Mouse (Mus musculus) ovary, postnatal 36 days (tissue): ENCODE results near the gene Olfr1131.
"Not testable (repeated sequence)": the region's sequence is repeated elsewhere in the genome, so short reads cannot be mapped to it uniquely, and the experiment has no call there.

ENCODE experiments used
- DNase-seq: peaks from one replicate; pipeline ENCODE4 v3.0.0; 2022; ENCODE audit warnings: low spot score, mixed read lengths

Olfr1131 gene

GRCm38 (mm10) chr2:87626804-87627203 lies at the start of gene Olfr1131:
Gene Olfr1131 (plus strand): TSS chr2:87627104.
- DNase-seq = no peak

- DNase-seq = not testable (repeated sequence)
These were observed 21.0 kb upstream of the Olfr1131 start, which contains the start of gene Olfr1130 for GRCm38 (mm10) chr2:87605912-87606311. Gene Olfr1130 (plus strand): TSS chr2:87606212.

GRCm38 (mm10) chr2:87637435-87637834 lies 10.5 kb downstream of the Olfr1131 start, which contains the start of gene Olfr1132:
Gene Olfr1132 (minus strand): TSS chr2:87637535.
- no peak for DNase-seq

- DNase-seq = no peak
These were observed 15.5 kb downstream of the Olfr1131 start for GRCm38 (mm10) chr2:87642441-87642840.

- DNase-seq = no peak
These were observed 20.4 kb downstream of the Olfr1131 start, which contains the start of gene Olfr1133 for GRCm38 (mm10) chr2:87647274-87647673. Gene Olfr1133 (minus strand): TSS chr2:87647374.

GRCm38 (mm10) chr2:87658360-87658759 lies 31.5 kb downstream of the Olfr1131 start, which contains the start of gene Olfr1134:
Gene Olfr1134 (minus strand): TSS chr2:87658460.
- no peak for DNase-seq

GRCm38 (mm10) chr2:87673564-87673963 lies 46.7 kb downstream of the Olfr1131 start, which contains the start of gene Olfr1135:
Gene Olfr1135 (minus strand): TSS chr2:87673664.
- no peak for DNase-seq
